Mouse (Mus musculus): ENCODE measurements around the gene Kcnj11.

The Kcnj11 gene

GRCm38 (mm10) chr7:46103771-46104170 lies 3.2 kb upstream of the Kcnj11 start:
- no peak for DNase-seq

GRCm38 (mm10) chr7:46103075-46103591 lies 2.6 kb upstream of the Kcnj11 start:
- DNase-seq = no peak

DNA sequence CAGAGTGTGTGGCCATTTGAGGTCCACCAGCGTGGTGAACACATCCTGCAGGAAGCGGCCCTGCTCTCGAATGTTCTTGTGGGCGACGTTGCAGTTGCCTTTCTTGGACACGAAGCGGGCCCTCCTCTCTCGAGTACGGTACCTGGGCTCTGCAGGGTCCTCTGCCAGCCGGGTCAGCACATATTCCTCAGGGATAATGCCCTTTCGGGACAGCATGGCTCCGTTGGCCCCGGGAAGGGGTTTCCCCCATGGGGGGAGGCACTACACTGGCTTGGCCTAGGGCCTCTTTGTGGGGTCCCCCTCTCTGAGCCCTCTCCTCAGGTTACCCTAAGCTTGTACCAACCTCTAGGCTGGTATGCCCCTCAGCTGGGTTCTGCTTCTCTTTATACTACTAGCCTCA lies 882 bp downstream of the Kcnj11 start:
- no peak for DNase-seq

DNA sequence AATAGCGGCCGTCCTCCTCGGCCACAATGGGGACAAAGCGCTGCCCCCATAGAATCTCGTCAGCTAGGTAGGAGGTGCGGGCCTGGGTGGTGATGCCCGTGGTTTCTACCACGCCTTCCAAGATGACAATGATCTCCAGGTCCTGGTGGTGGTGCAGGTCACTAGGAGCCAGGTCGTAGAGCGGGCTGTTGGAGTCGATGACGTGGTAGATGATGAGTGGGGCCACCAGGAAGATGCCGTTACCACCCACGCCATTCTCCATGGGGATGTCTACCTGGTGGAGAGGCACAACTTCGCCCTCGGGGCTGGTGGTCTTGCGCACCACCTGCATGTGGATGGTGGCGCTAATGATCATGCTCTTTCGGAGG lies 1.7 kb downstream of the Kcnj11 start:
- DNase-seq = no peak

- DNase-seq = no peak
These were observed 2.2 kb downstream of the Kcnj11 start for GRCm38 (mm10) chr7:46098221-46098918.

- no peak for DNase-seq
These were observed 3.2 kb downstream of the Kcnj11 start for GRCm38 (mm10) chr7:46097319-46097783.

GRCm38 (mm10) chr7:46096136-46096535 lies 4.4 kb downstream of the Kcnj11 start:
- DNase-seq = peak; percentile 76

GRCm38 (mm10) chr7:46092803-46093202 lies 7.8 kb downstream of the Kcnj11 start:
- DNase-seq = no peak

DNA sequence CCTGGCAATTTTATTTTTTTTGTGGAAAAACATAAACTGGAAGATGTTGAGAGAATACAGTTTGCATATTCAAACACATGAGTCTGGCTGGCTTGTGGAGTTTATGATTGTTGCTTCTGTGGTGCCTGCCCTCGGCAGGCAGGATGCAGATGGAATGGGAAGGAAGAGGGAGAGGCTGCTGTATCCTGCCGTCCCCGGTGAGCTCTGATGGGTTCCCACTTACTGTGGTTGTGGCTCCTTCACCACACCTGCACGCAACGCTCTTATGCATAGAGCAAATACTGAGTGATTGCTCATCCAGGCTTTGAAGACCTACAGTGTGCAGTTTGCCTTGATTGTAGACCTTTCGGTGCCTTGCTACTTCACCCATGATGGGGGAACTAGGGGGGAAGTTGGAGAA lies 12.3 kb downstream of the Kcnj11 start:
- no peak for DNase-seq

- DNase-seq = no peak
These were observed 14.2 kb downstream of the Kcnj11 start for GRCm38 (mm10) chr7:46086378-46086777.

GRCm38 (mm10) chr7:46084839-46085513 lies 15.6 kb downstream of the Kcnj11 start:
- peak; percentile 10 for DNase-seq

- no peak for DNase-seq
These were observed 16.5 kb downstream of the Kcnj11 start for GRCm38 (mm10) chr7:46084024-46084423.

GRCm38 (mm10) chr7:46077675-46078074 lies 22.9 kb downstream of the Kcnj11 start:
- DNase-seq = no peak

DNA sequence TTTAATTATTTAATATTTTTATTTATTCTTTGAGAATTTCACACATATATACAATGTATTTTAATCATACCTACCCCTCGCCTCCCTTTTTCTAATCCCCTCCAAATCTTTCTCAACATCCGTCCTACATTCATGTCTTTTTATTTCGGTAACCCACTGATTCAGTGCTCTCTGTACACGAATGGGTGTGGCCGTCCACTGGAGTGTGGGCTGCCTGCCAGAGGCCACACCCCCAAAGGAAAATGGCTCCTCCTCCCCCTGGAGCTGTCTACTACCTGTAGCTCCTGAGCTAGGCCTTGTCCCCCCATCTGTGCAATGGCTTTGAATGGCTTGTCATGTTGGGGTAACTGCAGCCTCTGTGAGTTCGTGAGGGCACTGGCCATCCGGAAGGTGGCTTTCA lies 23.7 kb downstream of the Kcnj11 start:
- DNase-seq = no peak

DNA sequence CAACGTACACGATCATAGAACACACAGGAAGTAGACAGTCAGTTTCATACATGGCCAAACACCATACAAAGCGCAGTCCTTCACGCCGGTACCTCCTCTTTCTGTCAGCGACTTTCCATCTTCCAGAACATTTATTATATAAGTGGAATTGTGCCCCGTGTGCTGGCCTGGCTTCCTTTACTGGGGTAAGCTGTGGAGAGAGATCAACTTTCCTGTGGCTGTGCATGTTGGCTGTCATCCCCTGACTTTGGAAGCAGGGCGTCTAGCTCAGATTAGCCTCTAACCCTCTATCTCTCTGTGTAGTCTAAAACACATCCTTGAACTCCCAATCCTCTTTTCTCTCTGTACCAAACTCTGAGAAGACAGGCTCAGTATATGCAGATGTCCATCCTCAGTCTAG lies 31.7 kb downstream of the Kcnj11 start:
- DNase-seq = no peak

GRCm38 (mm10) chr7:46063296-46063695 lies 37.3 kb downstream of the Kcnj11 start:
- no peak for DNase-seq

DNA sequence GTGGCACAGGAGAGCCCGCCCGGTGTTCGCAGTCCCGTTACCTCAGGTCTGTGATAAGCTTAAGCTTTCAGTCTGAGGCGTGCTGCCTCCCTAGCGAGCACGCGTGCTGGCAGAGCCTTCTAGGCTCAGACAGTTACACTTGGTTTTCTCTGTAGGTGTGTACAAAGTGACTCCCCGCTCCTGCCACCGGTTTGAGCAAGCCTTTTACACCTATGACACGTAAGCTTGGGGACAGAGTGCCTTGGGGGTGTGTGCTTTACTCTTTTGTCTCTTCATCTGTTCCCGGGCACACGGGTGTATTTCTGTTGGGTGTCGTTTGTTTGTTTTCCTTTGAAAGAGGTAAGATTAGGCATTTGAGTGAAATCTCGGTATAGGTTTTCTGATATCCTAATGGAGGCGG lies 39.0 kb downstream of the Kcnj11 start:
- DNase-seq = no peak

- no peak for DNase-seq
These were observed 39.9 kb downstream of the Kcnj11 start for GRCm38 (mm10) chr7:46060688-46061087.

GRCm38 (mm10) chr7:46058882-46059281 lies 41.7 kb downstream of the Kcnj11 start:
- DNase-seq = no peak

DNA sequence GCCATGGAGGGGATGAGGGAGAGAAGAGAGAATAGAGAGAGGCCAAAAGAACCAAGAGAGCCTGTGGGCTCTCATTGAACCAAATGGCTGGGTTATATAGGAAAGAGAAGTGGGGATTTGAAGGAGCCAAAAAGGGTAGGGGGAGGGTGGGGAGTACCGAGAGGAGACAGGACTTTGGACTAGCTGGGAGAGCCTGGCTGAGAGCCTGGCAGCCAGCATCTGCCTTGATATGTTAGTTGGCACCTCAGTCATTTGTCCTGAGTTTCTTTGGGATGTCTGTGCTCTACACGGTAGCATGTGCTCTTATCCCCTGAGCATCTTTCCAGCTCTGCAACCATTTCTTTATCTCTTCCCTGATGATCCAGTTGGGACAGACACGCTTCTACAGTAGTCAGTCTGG lies 47.0 kb downstream of the Kcnj11 start:
- DNase-seq = no peak

- DNase-seq = no peak
These were observed 48.3 kb downstream of the Kcnj11 start for GRCm38 (mm10) chr7:46052161-46052821.

DNA sequence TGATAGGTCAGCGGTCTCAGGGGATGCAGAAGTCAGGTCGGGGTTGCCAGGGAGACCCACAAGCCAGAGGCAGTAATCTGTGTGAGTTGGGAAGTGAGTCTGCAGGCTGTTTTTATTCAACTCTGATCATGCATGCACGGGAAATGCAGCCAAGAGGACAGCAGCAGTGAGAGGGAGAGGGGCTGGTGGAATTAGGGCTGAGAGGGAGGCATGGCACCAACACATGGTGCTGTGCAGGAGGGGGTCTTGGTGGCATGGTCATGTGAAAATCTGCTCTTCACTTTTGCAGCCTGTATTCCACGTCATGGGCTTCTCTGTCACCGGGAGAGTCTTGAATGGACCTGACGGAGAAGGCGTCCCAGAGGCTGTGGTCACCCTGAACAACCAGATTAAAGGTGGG lies 50.6 kb downstream of the Kcnj11 start:
- DNase-seq = no peak

DNA sequence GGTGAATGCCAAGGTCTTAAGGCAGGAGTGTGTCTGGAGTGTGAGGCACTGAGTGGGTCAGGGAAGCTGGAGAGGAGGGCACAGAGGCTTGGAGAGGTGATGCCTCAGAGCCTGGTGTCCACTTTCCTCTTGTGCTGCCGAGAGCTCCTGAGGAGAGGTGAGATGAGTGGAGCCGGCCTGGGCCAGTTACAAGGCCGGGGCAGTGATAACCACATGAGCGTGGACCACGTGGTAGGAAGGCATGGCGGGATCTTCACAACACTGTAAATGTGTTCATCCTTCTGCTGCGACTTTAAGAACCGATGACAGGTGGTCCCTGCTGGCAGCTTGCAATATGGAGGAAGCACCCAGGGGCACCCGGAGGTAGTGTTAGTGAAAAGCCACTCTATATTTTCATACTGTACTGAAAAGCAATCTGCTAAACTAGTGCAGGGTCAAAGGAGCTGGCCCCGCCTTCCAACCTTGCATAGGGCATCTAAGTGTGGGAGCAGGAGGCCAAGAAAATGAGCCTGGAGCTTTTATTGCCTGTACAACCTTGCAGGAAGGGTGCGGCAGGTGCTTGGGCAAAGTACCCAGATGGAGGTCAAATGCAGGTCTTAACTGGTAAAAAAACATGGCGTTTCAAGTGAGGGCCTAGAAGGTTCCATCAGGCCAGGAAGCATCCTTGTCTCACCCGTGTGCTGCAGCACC lies 52.5 kb downstream of the Kcnj11 start:
- no peak for DNase-seq

All from lung, postnatal 14 days (tissue).